Mouse (Mus musculus) kidney, adult 2 months (tissue): ENCODE measurements around the gene Galnt6.

ENCODE experiments used
- CTCF ChIP-seq: fragments of 200-500 bp; conservative IDR thresholded peaks from 2 replicates; pipeline ENCODE4 v1.5.1; 2011; ENCODE audit warnings: low read depth, mild to moderate bottlenecking, control low read depth, low read length, moderate library complexity, mixed read lengths; ENCODE audit not compliant: insufficient read depth, insufficient read length
- POLR2A ChIP-seq: fragments of 200-500 bp; IDR thresholded peaks from one replicate; pipeline ENCODE4 v1.6.1; 2011; ENCODE audit warnings: low read depth, low read length, control low read depth

GRCm38 (mm10) chr15:100761419-100762185 is 32.4 kb upstream of the Galnt6 start, which contains the start of gene Slc4a8:
- TF ChIP-seq CTCF (no peak; the same call in 1 of the 2 replicates), POLR2A (no peak)
